Mouse (Mus musculus) right cerebral cortex, adult 2 months (tissue): ENCODE data around the gene Sucla2.
A peak's percentile ranks its signal among the peaks of the same experiment; 100 is the strongest.
"Not testable (repeated sequence)": the region's sequence is repeated elsewhere in the genome, so short reads cannot be mapped to it uniquely, and the experiment has no call there.

Experiments
- DNase-seq, 2 experiments: peaks; one replicate each; pipeline ENCODE4 v3.0.0; 2021 to 2022; ENCODE audit warnings: low spot score in 2 of 2

Sucla2 gene

GRCm38 (mm10) chr14:73608668-73609481 is 83.8 kb downstream of the Sucla2 start:
- no peak for DNase-seq

GRCm38 (mm10) chr14:73614961-73615360 is 89.8 kb downstream of the Sucla2 start:
- DNase-seq, result not testable (repeated sequence)

- DNase-seq, result peak; percentile 25 to 29
These were observed 95.8 kb downstream of the Sucla2 start for GRCm38 (mm10) chr14:73620880-73621279.

GRCm38 (mm10) chr14:73622988-73623387 is 97.9 kb downstream of the Sucla2 start:
- no peak for DNase-seq

GRCm38 (mm10) chr14:73625469-73625868 is 100.3 kb downstream of the Sucla2 start:
- no peak for DNase-seq

GRCm38 (mm10) chr14:73631511-73631910 is 106.4 kb downstream of the Sucla2 start:
- DNase-seq, result no peak

- DNase-seq, result peak in 1 of 2 experiments; percentile 26
These were observed 107.6 kb downstream of the Sucla2 start for GRCm38 (mm10) chr14:73632648-73633263.

GRCm38 (mm10) chr14:73634356-73634755 is 109.2 kb downstream of the Sucla2 start:
- DNase-seq, result no peak

- DNase-seq, result no peak
These were observed 112.3 kb downstream of the Sucla2 start for GRCm38 (mm10) chr14:73637460-73637859.
